Mouse (Mus musculus) cerebellum, adult 2 months (tissue): ENCODE results near the gene Mettl8. TPM values are rescaled to one million over a fixed set of nuclear protein-coding genes. Genes with fewer than 3 reads are reported as not detected.

Experiments
- DNase-seq, 2 experiments: peaks; one replicate each; pipeline ENCODE4 v3.0.0; 2021
- H3K27ac ChIP-seq: fragments of 200-500 bp; 2 replicates; pipeline ENCODE4 v1.5.1; 2012; ENCODE audit warnings: low read length, control low read depth, inconsistent platforms; ENCODE audit not compliant: insufficient read depth
- H3K27me3 ChIP-seq: fragments of 200-500 bp; 2 replicates; pipeline ENCODE4 v1.6.1; 2012; ENCODE audit warnings: inconsistent platforms, mild to moderate bottlenecking, low read length, moderate library complexity; ENCODE audit not compliant: control insufficient read depth, insufficient read depth
- H3K4me1 ChIP-seq: fragments of 200-500 bp; 2 replicates; pipeline ENCODE4 v1.6.1; 2011; ENCODE audit warnings: low read length; ENCODE audit not compliant: control insufficient read depth, insufficient read depth
- H3K4me3 ChIP-seq: fragments of 200-500 bp; replicated peaks from 2 replicates; pipeline ENCODE3; 2011; ENCODE audit warnings: mild to moderate bottlenecking, low read depth, low read length, control low read depth; ENCODE audit not compliant: insufficient read depth
- CTCF ChIP-seq: fragments of 200-500 bp; IDR thresholded peaks from 2 replicates; pipeline ENCODE4 v1.5.1; 2011; ENCODE audit warnings: low read depth, mild to moderate bottlenecking, control low read depth, low read length, moderate library complexity, borderline replicate concordance; ENCODE audit not compliant: insufficient read depth
- POLR2A ChIP-seq: fragments of 200-500 bp; IDR thresholded peaks from 2 replicates; pipeline ENCODE4 v1.6.1; 2011; ENCODE audit warnings: low read length, control low read depth, borderline replicate concordance; ENCODE audit not compliant: insufficient read depth
- WGBS: fragments of 180-500 bp; shearing (Covaris S2); methylation state at CpG from one replicate; pipeline ENCODE4 v1.1.7; 2018; 5-methylcytosine and 5-hydroxymethylcytosine counted together
- polyA plus RNA-seq: library from polyadenylated mRNA; depleted of rRNA; stranded (reverse); fragments of >200 nt; gene quantifications from 2 replicates; pipeline ENCODE4 v1.2.3, GENCODE M21; 2012

Mettl8 gene
- polyA plus RNA-seq, 1 experiment: 14.6 TPM

GRCm38 (mm10) chr2:71082416-71082815, 27.0 kb upstream of the Mettl8 start:
- no peaks in the 10 kb centered on the region for H3K27me3 ChIP-seq
- TF ChIP-seq CTCF (no peak), POLR2A (no peak)
- no peak overlapping the region for H3K4me3 ChIP-seq
- WGBS: 86% methylated on average over 7 of the region's 7 CpGs
- H3K27ac ChIP-seq: no peak overlapping the region
- no peak for DNase-seq
- no peaks in the 10 kb centered on the region for H3K4me1 ChIP-seq

GRCm38 (mm10) chr2:71073828-71074227, 18.4 kb upstream of the Mettl8 start:
- TF ChIP-seq CTCF (no peak), POLR2A (no peak)
- DNase-seq: no peak
- WGBS: 96% methylated on average over 3 of the region's 3 CpGs
- Histone ChIP-seq H3K27me3 (no peaks in the 10 kb centered on the region), H3K4me3 (no peak overlapping the region), H3K27ac (no peak overlapping the region), H3K4me1 (no peaks in the 10 kb centered on the region)

DNA sequence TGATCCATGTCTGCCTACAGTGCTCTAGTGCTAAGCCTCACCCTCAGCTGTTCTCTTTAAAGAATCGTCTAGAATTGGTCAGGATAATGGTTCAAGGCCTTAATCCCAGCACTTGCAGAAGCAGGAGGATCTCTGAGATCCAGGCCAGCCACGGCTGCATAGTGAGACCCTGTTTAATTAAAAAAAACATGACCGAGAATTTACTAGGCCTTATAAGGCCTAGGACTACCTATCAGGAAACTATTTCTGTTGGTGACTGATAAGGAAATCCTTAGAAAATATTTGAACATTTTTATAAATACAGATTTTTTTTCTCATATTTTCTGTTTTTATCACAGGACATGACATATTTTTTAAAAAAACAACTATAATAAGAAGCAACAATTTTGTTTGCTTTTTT, 17.9 kb upstream of the Mettl8 start:
- Histone ChIP-seq H3K27me3 (no peaks in the 10 kb centered on the region), H3K4me3 (no peak overlapping the region), H3K4me1 (no peaks in the 10 kb centered on the region), H3K27ac (no peak overlapping the region)
- WGBS: 87% methylated on average over 3 of the region's 3 CpGs
- DNase-seq: no peak
- TF ChIP-seq CTCF (no peak), POLR2A (no peak)

- no peak overlapping the region for H3K4me3 ChIP-seq
- 98% methylated on average over 4 of the region's 4 CpGs for WGBS
- DNase-seq: no peak
- H3K27ac ChIP-seq: no peak overlapping the region
- H3K27me3 ChIP-seq: no peaks in the 10 kb centered on the region
- TF ChIP-seq POLR2A: no peak
- no peak for TF ChIP-seq CTCF
- H3K4me1 ChIP-seq: no peaks in the 10 kb centered on the region
These were observed 16.2 kb upstream of the Mettl8 start for GRCm38 (mm10) chr2:71071601-71072000.

GRCm38 (mm10) chr2:71056115-71056835, 892 bp upstream of the Mettl8 start:
- Histone ChIP-seq H3K27ac (peak overlapping the region; percentile 85), H3K4me3 (peak overlapping the region; percentile 71), H3K27me3 (no peaks in the 10 kb centered on the region), H3K4me1 (no peaks in the 10 kb centered on the region)
- TF ChIP-seq CTCF (no peak), POLR2A (no peak)
- DNase-seq: no peak
- 9% methylated on average over 21 of the region's 21 CpGs for WGBS

DNA sequence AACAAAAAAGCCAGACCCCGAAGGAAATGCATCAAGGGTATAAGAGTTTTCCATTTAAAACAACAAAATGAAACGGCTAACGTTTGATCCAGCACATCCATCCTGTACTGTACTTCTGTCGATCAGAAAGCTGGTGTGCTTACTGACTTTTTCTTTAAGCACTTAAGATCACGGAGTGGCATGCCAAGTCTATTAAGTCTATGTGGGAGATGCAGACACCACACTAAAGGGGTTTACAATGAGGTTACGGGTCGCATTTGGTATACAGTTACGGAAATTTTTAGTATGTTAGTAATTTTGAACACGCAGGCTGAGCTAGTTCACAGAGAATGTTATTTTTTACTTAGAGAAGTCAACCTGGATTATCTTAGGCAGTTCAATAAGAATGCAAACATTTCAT, 667 bp downstream of the Mettl8 start:
- TF ChIP-seq POLR2A: no peak
- TF ChIP-seq CTCF: no peak
- peak in 1 of 2 experiments; percentile 19 for DNase-seq
- Histone ChIP-seq H3K27ac (no peak overlapping the region), H3K27me3 (no peaks in the 10 kb centered on the region), H3K4me3 (peak overlapping the region; percentile 77), H3K4me1 (no peaks in the 10 kb centered on the region)
- WGBS: 15% methylated on average over 9 of the region's 9 CpGs

DNA sequence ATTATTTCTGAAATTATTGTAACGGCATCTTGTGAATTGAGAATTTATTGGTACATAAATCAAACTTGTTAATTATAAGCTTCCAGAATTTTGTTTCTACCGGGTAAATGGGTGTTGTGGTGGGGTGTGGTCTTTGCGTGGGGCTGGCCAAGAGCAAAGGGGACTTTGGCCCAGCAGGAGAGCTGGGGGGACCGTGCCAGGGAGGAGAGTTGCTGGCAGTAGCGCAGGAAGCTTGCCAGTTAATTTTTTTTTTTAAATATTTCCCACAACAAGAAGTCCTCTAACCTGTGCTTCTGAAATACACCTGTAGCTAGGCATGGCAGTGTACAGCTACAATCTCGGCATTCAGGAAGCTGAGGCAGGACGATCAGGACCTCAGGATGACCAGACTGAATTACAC, 4.9 kb downstream of the Mettl8 start:
- Histone ChIP-seq H3K4me1 (no peaks in the 10 kb centered on the region), H3K27ac (no peak overlapping the region), H3K4me3 (no peak overlapping the region), H3K27me3 (no peaks in the 10 kb centered on the region)
- DNase-seq: no peak
- WGBS: 62% methylated on average over 7 of the region's 7 CpGs
- no peak for TF ChIP-seq CTCF
- no peak for TF ChIP-seq POLR2A

- 81% methylated on average over 12 of the region's 12 CpGs for WGBS
- no peak overlapping the region for H3K27ac ChIP-seq
- no peak for TF ChIP-seq CTCF
- TF ChIP-seq POLR2A: no peak
- no peak for DNase-seq
- H3K27me3 ChIP-seq: no peaks in the 10 kb centered on the region
- H3K4me3 ChIP-seq: no peak overlapping the region
- no peaks in the 10 kb centered on the region for H3K4me1 ChIP-seq
These were observed 6.5 kb downstream of the Mettl8 start for GRCm38 (mm10) chr2:71048896-71049295.
